Mouse (Mus musculus): Measurements from ENCODE around the gene Ccr7. TPM values are rescaled to one million over a fixed set of nuclear protein-coding genes. Genes with fewer than 3 reads are reported as not detected.

The Ccr7 gene
- total and polyA plus RNA-seq, 2 experiments from 2014 or later: not detected

GRCm38 (mm10) chr11:99147920-99148289 is 7.0 kb downstream of the Ccr7 start:
- Histone ChIP-seq H3K4me3 (ENCODE audit: low read depth, low read length) (no peak overlapping the region), H3K9ac (replicated peaks; ENCODE audit: low read length, poor library complexity, severe bottlenecking) (no peak overlapping the region), H3K9me3 (ENCODE audit: low read length) (no peaks in the 10 kb centered on the region), H3K27ac (ENCODE audit: low read depth, low read length) (no peak overlapping the region), H3K4me2 (ENCODE audit: low read depth, low read length, poor library complexity, severe bottlenecking) (no peak overlapping the region), H3K4me1 (ENCODE audit: insufficient read depth, low read length) (no peaks in the 10 kb centered on the region), H3K36me3 (ENCODE audit: insufficient read depth, low read length) (no peaks in the 10 kb centered on the region), H3K27me3 (ENCODE audit: insufficient read depth, low read length) (no peaks in the 10 kb centered on the region)
- 42% methylated on average over 4 of the region's 4 CpGs for WGBS
- DNase-seq (ENCODE audit: low spot score): no peak
- no peak for ATAC-seq (ENCODE audit: low FRiP score)
- TF ChIP-seq CTCF (IDR thresholded peaks at IDR 0.05): no peak

- no peaks in the 10 kb centered on the region for H3K9me3 ChIP-seq (ENCODE audit: low read length)
- DNase-seq (ENCODE audit: low spot score) (no peak), ATAC-seq (ENCODE audit: low FRiP score) (no peak)
- no peak overlapping the region for H3K27ac ChIP-seq (ENCODE audit: low read depth, low read length)
- H3K4me3 ChIP-seq (ENCODE audit: low read depth, low read length): no peak overlapping the region
- H3K36me3 ChIP-seq (ENCODE audit: insufficient read depth, low read length): no peaks in the 10 kb centered on the region
- WGBS: 47% methylated on average over 17 of the region's 17 CpGs
- H3K4me2 ChIP-seq (ENCODE audit: low read depth, low read length, poor library complexity, severe bottlenecking): no peak overlapping the region
- H3K4me1 ChIP-seq (ENCODE audit: insufficient read depth, low read length): no peaks in the 10 kb centered on the region
- no peak for TF ChIP-seq CTCF (IDR thresholded peaks at IDR 0.05)
- H3K27me3 ChIP-seq (ENCODE audit: insufficient read depth, low read length): no peaks in the 10 kb centered on the region
- no peak overlapping the region for H3K9ac ChIP-seq (replicated peaks; ENCODE audit: low read length, poor library complexity, severe bottlenecking)
Measured at GRCm38 (mm10) chr11:99147041-99147919, 7.6 kb downstream of the Ccr7 start.

GRCm38 (mm10) chr11:99146558-99146957 is 8.3 kb downstream of the Ccr7 start:
- Histone ChIP-seq H3K4me3 (ENCODE audit: low read depth, low read length) (no peak overlapping the region), H3K4me1 (ENCODE audit: insufficient read depth, low read length) (no peaks in the 10 kb centered on the region), H3K36me3 (ENCODE audit: insufficient read depth, low read length) (no peaks in the 10 kb centered on the region), H3K27me3 (ENCODE audit: insufficient read depth, low read length) (no peaks in the 10 kb centered on the region), H3K9me3 (ENCODE audit: low read length) (no peaks in the 10 kb centered on the region), H3K9ac (replicated peaks; ENCODE audit: low read length, poor library complexity, severe bottlenecking) (no peak overlapping the region), H3K4me2 (ENCODE audit: low read depth, low read length, poor library complexity, severe bottlenecking) (no peak overlapping the region), H3K27ac (ENCODE audit: low read depth, low read length) (no peak overlapping the region)
- 84% methylated on average over 6 of the region's 6 CpGs for WGBS
- ATAC-seq (ENCODE audit: low FRiP score): no peak
- no peak for TF ChIP-seq CTCF (IDR thresholded peaks at IDR 0.05)
- no peak for DNase-seq (ENCODE audit: low spot score)

GRCm38 (mm10) chr11:99145765-99146164 is 9.1 kb downstream of the Ccr7 start:
- Histone ChIP-seq H3K27ac (ENCODE audit: low read depth, low read length) (no peak overlapping the region), H3K36me3 (ENCODE audit: insufficient read depth, low read length) (no peaks in the 10 kb centered on the region), H3K4me3 (ENCODE audit: low read depth, low read length) (no peak overlapping the region), H3K9ac (replicated peaks; ENCODE audit: low read length, poor library complexity, severe bottlenecking) (no peak overlapping the region), H3K9me3 (ENCODE audit: low read length) (no peaks in the 10 kb centered on the region), H3K4me2 (ENCODE audit: low read depth, low read length, poor library complexity, severe bottlenecking) (no peak overlapping the region), H3K27me3 (ENCODE audit: insufficient read depth, low read length) (no peaks in the 10 kb centered on the region), H3K4me1 (ENCODE audit: insufficient read depth, low read length) (no peaks in the 10 kb centered on the region)
- 94% methylated on average over 16 of the region's 16 CpGs for WGBS
- DNase-seq (ENCODE audit: low spot score) (no peak), ATAC-seq (ENCODE audit: low FRiP score) (no peak)
- no peak for TF ChIP-seq CTCF (IDR thresholded peaks at IDR 0.05)

- Histone ChIP-seq H3K27ac (ENCODE audit: low read depth, low read length) (no peak overlapping the region), H3K9ac (replicated peaks; ENCODE audit: low read length, poor library complexity, severe bottlenecking) (no peak overlapping the region), H3K4me3 (ENCODE audit: low read depth, low read length) (no peak overlapping the region), H3K4me2 (ENCODE audit: low read depth, low read length, poor library complexity, severe bottlenecking) (no peak overlapping the region), H3K4me1 (ENCODE audit: insufficient read depth, low read length) (no peaks in the 10 kb centered on the region), H3K36me3 (ENCODE audit: insufficient read depth, low read length) (no peaks in the 10 kb centered on the region), H3K27me3 (ENCODE audit: insufficient read depth, low read length) (no peaks in the 10 kb centered on the region), H3K9me3 (ENCODE audit: low read length) (no peaks in the 10 kb centered on the region)
- WGBS: 90% methylated on average over 23 of the region's 23 CpGs
- TF ChIP-seq CTCF (IDR thresholded peaks at IDR 0.05): no peak
- no peak for DNase-seq (ENCODE audit: low spot score)
- no peak for ATAC-seq (ENCODE audit: low FRiP score)
Measured at GRCm38 (mm10) chr11:99144940-99145339, 9.9 kb downstream of the Ccr7 start.

- no peak overlapping the region for H3K4me3 ChIP-seq (ENCODE audit: low read depth, low read length)
- no peaks in the 10 kb centered on the region for H3K9me3 ChIP-seq (ENCODE audit: low read length)
- H3K36me3 ChIP-seq (ENCODE audit: insufficient read depth, low read length): no peaks in the 10 kb centered on the region
- no peak for ATAC-seq (ENCODE audit: low FRiP score)
- H3K4me1 ChIP-seq (ENCODE audit: insufficient read depth, low read length): no peaks in the 10 kb centered on the region
- no peak overlapping the region for H3K9ac ChIP-seq (replicated peaks; ENCODE audit: low read length, poor library complexity, severe bottlenecking)
- no peak overlapping the region for H3K4me2 ChIP-seq (ENCODE audit: low read depth, low read length, poor library complexity, severe bottlenecking)
- no peak for DNase-seq (ENCODE audit: low spot score)
- H3K27ac ChIP-seq (ENCODE audit: low read depth, low read length): no peak overlapping the region
- TF ChIP-seq CTCF (IDR thresholded peaks at IDR 0.05): no peak
- 87% methylated on average over 5 of the region's 5 CpGs for WGBS
- H3K27me3 ChIP-seq (ENCODE audit: insufficient read depth, low read length): no peaks in the 10 kb centered on the region
Measured at GRCm38 (mm10) chr11:99144456-99144855, 10.4 kb downstream of the Ccr7 start.
